Mouse (Mus musculus) kidney, postnatal 0 days (tissue): ENCODE measurements around the gene Art5. TPM values are rescaled to one million over a fixed set of nuclear protein-coding genes. Genes with fewer than 3 reads are reported as not detected.
A peak's percentile ranks its signal among the peaks of the same experiment; 100 is the strongest.

ENCODE experiments used
- ATAC-seq: fragments of 200-750 bp; cut with Nextera tagmentation; replicated peaks from 2 replicates; pipeline ENCODE4 v1.8.0; 2017; ENCODE audit warnings: low read depth, moderate number of reproducible peaks, moderate TSS enrichment, moderate library complexity; ENCODE audit not compliant: low FRiP score
- DNase-seq: peaks from one replicate; pipeline ENCODE4 v3.0.0-alpha.2; 2016; ENCODE audit warnings: low spot score
- H3K27ac ChIP-seq: fragments of 300-500 bp; sonication (generic); 2 replicates; pipeline ENCODE4 v1.5.1; 2014; ENCODE audit warnings: mild to moderate bottlenecking
- H3K27me3 ChIP-seq: fragments of 300-500 bp; sonication (generic); 2 replicates; pipeline ENCODE4 v1.6.1; 2014; ENCODE audit warnings: low read length, mixed read lengths; ENCODE audit not compliant: insufficient read depth
- H3K36me3 ChIP-seq: fragments of 300-500 bp; sonication (generic); 2 replicates; pipeline ENCODE4 v1.6.1; 2014; ENCODE audit warnings: low read length, mixed read lengths; ENCODE audit not compliant: insufficient read depth
- H3K4me1 ChIP-seq: fragments of 300-500 bp; sonication (generic); replicated peaks from 2 replicates; pipeline ENCODE4 v1.6.1; 2014; ENCODE audit warnings: antibody characterized with exemption, low read length, mixed read lengths; ENCODE audit not compliant: insufficient read depth
- H3K4me2 ChIP-seq: fragments of 300-500 bp; sonication (generic); 2 replicates; pipeline ENCODE4 v1.6.1; 2014; ENCODE audit warnings: mild to moderate bottlenecking, low read length, moderate library complexity, mixed read lengths
- H3K4me3 ChIP-seq: fragments of 300-500 bp; sonication (generic); replicated peaks from 2 replicates; pipeline ENCODE4 v1.5.1; 2014; ENCODE audit warnings: low read depth, low read length
- H3K9ac ChIP-seq: fragments of 300-500 bp; sonication (generic); 2 replicates; pipeline ENCODE4 v1.6.1; 2014; ENCODE audit warnings: low read depth, low read length
- H3K9me3 ChIP-seq: fragments of 300-500 bp; sonication (generic); replicated peaks from 2 replicates; pipeline ENCODE4 v1.6.1; 2016; ENCODE audit warnings: low read length, inconsistent platforms, mixed read lengths
- CTCF ChIP-seq: IDR thresholded peaks from 2 replicates; pipeline ENCODE4 v1.5.1; 2016; ENCODE audit warnings: antibody characterized with exemption, low read depth, mild to moderate bottlenecking, moderate library complexity
- WGBS: fragments of 180-500 bp; shearing (Covaris S2); extraction: QIAGEN DNeasy Blood & Tissue Kit; methylation state at CpG from one replicate; pipeline ENCODE4 v1.1.7; 2014; 5-methylcytosine and 5-hydroxymethylcytosine counted together
- polyA plus RNA-seq: library from polyadenylated mRNA; unstranded; fragments of >200 nt; fragmentation: Nextera tagmentation; extraction: Ambion mirVana; gene quantifications from 2 replicates; pipeline ENCODE4 v1.2.1, GENCODE M21; 2015

Gene Art5
- polyA plus RNA-seq, 1 experiment from 2014 or later = 1.4 TPM

DNA sequence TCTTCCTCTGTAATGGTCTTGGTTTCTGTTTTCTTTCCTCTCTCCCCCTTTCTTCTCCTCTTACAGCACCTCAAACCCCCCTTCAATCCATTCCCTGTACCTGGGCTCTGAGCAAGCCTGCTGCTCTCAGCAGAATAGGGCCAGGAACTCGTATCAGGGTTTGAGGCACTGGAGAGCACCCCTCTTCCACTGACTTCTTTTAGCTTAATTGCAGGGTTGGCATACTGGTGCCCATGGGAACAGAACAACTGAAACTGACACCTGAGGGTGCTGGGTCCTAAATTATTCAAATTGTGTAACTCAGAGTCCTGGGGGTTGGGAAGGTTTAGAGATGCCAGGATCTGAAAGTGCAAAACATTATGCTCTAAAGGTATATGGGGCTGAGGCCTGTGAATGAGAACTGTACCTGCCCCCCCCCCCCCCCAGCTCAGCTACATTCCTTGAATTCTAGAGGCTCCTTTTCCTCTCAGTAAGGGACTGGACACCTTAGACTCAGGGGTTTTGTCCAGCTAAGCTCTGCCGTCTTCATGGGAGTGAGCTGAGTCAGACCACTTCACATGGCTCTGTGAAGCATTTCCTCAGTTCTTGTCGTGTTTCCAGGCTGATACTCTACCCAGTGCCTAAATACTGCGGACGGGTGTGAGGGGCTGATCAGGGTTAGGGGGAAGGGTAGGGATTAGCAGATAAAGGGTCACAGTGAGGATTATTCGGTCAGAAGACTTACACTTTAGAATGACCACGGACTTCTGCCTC lies 7.5 kb upstream of the Art5 start, which contains the start of gene Chrna10:
TSS of gene Chrna10 (minus strand) at position 250 of the 753 bp plus-strand sequence.
- Histone ChIP-seq H3K4me1 (no peaks in the 10 kb centered on the region), H3K27ac (no peak within 1 kb of the TSS), H3K9me3 (no peaks in the 10 kb centered on the region), H3K4me2 (no peak within 1 kb of the TSS), H3K27me3 (no peaks in the 10 kb centered on the region), H3K4me3 (no peak within 1 kb of the TSS), H3K36me3 (peaks cover 21% of the 10 kb centered on the region), H3K9ac (no peak within 1 kb of the TSS)
- ATAC-seq (no peak; the same call in 1 of the 2 replicates), DNase-seq (no peak)
- no peak for TF ChIP-seq CTCF
- 45% methylated on average over 7 of the region's 7 CpGs for WGBS

DNA sequence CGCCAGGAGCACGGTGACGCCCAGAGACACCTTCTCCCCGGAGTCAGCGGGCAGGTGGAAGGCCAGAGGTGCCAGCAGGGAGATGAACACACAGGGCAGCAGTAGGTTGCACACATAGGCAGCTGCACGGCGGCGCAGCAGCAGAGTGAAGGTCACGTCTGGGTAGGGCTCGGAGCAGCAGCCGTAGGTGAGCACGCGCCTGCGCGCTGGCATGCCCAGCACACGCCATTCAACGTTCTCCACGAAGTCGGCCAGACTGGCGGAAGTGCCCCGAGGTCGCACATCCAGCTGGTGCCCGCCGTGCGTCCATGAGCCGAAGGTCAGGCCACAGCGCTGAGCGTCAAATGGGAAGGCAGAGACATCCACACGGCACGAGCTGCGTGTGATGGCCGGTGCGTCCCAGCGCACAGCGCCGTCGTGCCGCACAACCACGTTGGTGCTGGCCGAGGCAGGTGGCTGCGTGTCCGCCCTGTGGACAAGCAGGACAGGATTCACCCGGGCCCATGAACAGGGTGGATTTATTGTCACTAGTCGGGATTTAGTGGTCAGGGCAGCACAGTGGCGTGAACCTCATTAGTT lies 4.0 kb upstream of the Art5 start:
- no peak overlapping the region for H3K4me2 ChIP-seq
- no peak for ATAC-seq

DNA sequence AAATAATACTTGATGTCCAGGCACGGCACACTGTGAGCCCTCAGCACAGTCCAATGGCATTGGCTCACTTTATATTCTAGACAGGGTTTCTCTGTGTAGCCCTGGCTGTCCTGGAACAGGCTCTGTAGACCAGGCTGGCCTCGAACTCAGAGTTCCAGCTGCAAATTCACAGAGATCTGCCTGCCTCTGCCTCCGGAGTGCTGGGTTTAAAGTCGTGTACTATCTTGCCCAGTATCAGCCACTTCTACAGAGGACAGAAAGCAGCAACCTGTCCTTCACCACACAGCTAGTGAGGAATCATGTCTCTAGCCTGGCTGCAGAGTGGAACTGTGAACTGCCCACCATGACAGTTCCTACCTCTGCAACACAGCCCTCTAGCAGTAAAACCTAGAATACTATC lies 457 bp upstream of the Art5 start:
- no peak for ATAC-seq
- DNase-seq = no peak
- no peaks in the 10 kb centered on the region for H3K36me3 ChIP-seq
- no peaks in the 10 kb centered on the region for H3K27me3 ChIP-seq
- H3K4me2 ChIP-seq = no peak overlapping the region
- no peak overlapping the region for H3K4me3 ChIP-seq
- no peak for TF ChIP-seq CTCF
- H3K9me3 ChIP-seq = no peaks in the 10 kb centered on the region
- no peak overlapping the region for H3K9ac ChIP-seq
- no peaks in the 10 kb centered on the region for H3K4me1 ChIP-seq
- 85% methylated on average over 4 of the region's 4 CpGs for WGBS
- no peak overlapping the region for H3K27ac ChIP-seq

More for the DNA sequence above, 4.0 kb upstream of the Art5 start:
- no peak overlapping the region for H3K27ac ChIP-seq
- DNase-seq = no peak
- TF ChIP-seq CTCF = no peak
- 84% methylated on average over 45 of the region's 45 CpGs for WGBS
- H3K27me3 ChIP-seq = no peaks in the 10 kb centered on the region
- H3K9ac ChIP-seq = no peak overlapping the region
- H3K36me3 ChIP-seq = no peaks in the 10 kb centered on the region
- no peaks in the 10 kb centered on the region for H3K9me3 ChIP-seq
- H3K4me1 ChIP-seq = no peaks in the 10 kb centered on the region
- H3K4me3 ChIP-seq = no peak overlapping the region

DNA sequence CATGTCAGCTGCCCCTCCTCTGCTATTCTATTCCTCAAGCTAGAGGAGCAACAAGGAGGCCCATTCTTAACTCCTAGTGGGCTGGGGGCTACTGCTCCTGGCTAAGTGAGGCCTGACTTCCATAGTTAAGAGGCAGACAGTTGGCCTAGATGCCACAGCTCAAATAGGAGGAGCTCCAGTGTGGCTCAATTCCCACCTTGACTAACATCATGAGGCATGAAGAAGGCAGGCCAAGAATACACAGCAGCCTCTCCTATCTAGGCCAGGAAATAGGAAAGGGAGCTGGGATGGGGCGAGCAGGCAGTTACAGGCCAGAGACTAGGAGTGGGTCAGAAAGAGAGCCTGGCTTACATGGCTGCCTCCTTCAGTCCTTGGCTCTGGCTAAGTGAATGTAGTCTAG lies 1.1 kb downstream of the Art5 start:
- Histone ChIP-seq H3K27me3 (no peaks in the 10 kb centered on the region), H3K27ac (no peak overlapping the region), H3K9ac (no peak overlapping the region), H3K9me3 (no peaks in the 10 kb centered on the region), H3K4me2 (no peak overlapping the region), H3K36me3 (no peaks in the 10 kb centered on the region), H3K4me3 (no peak overlapping the region), H3K4me1 (no peaks in the 10 kb centered on the region)
- ATAC-seq (no peak), DNase-seq (no peak)
- WGBS = 86% methylated on average over 1 of the region's 1 CpGs
- no peak for TF ChIP-seq CTCF

DNA sequence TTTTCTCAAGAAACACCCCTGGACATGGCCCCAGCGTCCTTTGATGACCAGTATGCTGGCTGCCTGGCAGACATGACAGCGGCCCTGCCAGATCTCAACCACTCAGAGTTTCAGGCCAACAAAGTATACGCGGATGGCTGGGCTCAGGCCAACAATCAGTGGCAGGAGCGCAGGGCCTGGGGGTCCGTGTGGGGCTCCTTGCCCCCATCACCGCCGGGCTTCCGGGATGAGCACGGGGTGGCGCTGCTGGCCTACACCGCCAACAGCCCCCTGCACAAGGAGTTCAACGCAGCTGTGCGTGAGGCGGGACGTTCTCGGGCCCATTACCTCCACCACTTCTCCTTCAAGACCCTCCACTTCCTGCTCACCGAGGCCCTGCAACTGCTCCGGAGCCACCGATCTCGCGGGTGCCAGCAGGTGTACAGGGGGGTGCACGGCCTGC lies 2.6 kb downstream of the Art5 start:
- 24% methylated on average over 23 of the region's 23 CpGs for WGBS
- peak; percentile 17 for DNase-seq

DNA sequence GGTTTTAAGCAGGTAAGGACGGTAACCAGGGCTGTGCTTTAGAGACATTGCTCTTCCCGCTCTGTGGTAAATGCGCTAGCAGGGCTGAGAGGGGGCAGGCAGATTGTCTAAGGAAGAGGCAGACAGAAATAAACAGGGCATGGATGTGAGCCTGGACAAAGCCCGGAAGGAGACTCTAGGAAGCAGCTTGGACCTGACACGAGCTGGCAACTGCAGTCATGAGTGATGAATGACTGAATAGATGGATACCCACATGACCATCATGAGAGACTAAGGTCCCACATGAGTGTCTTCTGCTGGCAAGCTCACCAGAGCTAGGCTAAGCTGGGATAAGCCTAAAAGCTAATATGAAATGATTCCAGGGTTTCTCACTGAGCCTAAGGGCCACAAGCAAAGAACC lies 5.2 kb downstream of the Art5 start:
- Histone ChIP-seq H3K27me3 (no peaks in the 10 kb centered on the region), H3K9ac (no peak overlapping the region), H3K4me2 (no peak overlapping the region), H3K36me3 (no peaks in the 10 kb centered on the region), H3K27ac (no peak overlapping the region), H3K4me3 (no peak overlapping the region), H3K9me3 (no peaks in the 10 kb centered on the region), H3K4me1 (peaks cover 16% of the 10 kb centered on the region; the same call in 1 of the 2 replicates)
- WGBS = 71% methylated on average over 5 of the region's 5 CpGs
- ATAC-seq (no peak), DNase-seq (peak; percentile 19)
- no peak for TF ChIP-seq CTCF

More for the DNA sequence above, 2.6 kb downstream of the Art5 start:
- Histone ChIP-seq H3K9me3 (no peaks in the 10 kb centered on the region), H3K4me3 (0 out of 2 replicates have a peak overlapping the region, but pooled peaks have one; percentile 4), H3K9ac (peak overlapping the region; percentile 32), H3K4me1 (no peaks in the 10 kb centered on the region), H3K36me3 (no peaks in the 10 kb centered on the region), H3K4me2 (peak overlapping the region; percentile 55), H3K27ac (no peak overlapping the region), H3K27me3 (no peaks in the 10 kb centered on the region)
- no peak for TF ChIP-seq CTCF
- ATAC-seq = no peak
